Mouse (Mus musculus): ENCODE results near the gene Gm20449.
"Not testable (repeated sequence)": the region's sequence is repeated elsewhere in the genome, so short reads cannot be mapped to it uniquely, and the experiment has no call there.

The Gm20449 gene

DNA sequence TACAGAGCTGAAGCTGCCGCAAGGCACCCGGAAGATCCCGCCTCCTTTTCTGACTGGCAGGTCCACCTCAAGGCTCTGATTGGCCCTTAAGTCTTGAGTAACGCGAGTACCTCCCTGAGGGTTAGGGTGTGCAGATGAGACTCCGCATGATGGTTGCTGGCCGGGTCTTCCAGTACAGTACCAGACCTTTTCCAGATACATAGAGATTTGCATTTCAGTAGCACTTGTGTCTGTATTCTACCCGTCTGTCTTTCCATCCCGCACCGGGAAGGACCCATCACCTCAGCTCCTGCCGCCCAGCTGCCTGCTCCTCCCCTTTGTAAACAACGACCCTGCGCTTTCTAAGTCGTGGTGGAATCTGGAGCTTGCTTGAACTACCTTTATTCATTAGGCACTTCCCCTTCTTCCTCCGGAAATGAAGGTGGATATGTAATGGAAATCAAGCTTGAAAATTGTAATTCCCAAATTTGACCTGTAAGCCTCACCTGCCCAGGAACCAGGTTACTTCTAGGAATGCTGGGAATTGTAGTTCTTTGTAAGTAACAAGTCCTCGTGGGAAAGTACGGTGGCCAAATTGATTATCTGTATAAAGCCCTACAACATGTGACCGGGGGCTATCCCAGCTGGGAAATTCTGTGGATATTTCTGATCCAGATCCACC lies at the start of gene Gm20449, which contains the start of gene AW146154:
Gene Gm20449, minus strand, starts transcription at position 29 of the 661 bp plus-strand sequence.
Gene AW146154, minus strand, starts transcription at position 502 of the 661 bp plus-strand sequence.
- DNase-seq (ENCODE audit: low spot score in 2 of 2): peak; percentile 96 to 98

DNA sequence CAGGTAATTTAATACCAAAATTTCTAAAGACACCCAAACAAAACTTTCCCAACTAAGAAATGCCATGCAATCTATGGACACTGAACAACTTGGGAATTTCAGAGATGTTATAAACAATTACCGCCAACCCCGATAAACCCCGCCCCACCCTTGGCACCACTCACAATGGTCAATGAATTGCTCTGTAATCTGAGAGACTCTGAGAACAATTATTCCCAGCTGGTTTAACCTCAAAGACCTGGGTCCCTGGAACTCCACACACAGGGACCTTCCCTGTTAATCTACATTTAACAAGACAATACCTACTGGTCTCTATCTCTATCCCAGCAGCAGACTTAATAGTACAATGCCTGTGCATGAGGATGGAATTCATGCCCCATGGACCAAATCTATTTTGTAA lies 13.5 kb upstream of the Gm20449 start:
- no peak for DNase-seq (ENCODE audit: low spot score in 2 of 2)

DNA sequence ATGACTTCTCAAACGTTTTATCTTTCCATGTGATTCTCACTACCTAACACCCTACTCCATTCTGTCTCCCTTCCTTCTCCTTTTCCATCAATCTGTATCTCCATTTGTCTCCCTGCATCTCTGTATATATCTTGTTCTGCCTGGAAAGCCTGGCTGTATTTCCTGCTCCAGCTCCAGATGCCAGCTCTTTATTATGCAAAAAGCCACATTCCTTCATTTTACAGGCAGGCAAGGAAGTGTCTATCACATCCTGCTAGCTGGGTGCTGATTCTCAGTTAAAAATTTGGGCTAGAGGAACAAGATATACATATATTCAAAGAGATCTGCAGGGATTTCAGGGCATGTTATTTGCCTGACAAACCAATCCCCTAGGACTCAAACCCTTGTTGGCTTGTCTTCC lies 13.0 kb upstream of the Gm20449 start:
- no peak for DNase-seq (ENCODE audit: low spot score in 2 of 2)

DNA sequence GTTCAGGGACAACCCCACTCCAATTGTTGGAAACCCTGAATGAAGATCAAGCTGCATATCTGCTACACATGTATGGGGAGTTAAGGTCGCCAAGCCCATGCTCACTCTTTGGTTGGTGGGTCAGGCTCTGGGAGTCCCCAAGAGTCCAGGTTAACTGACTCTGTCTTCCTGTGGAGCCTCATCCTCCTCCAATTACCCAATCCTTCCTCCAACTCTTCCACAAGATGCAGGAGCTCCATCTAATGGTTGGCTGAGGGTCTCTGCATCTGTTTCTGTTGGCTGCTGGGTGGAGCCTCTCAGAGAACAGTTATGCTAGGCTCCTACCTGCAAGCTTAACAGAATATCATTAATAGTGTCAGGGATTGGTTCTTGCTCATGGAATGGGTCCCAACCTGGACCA lies 3.2 kb upstream of the Gm20449 start:
- no peak for DNase-seq (ENCODE audit: low spot score in 2 of 2)

DNA sequence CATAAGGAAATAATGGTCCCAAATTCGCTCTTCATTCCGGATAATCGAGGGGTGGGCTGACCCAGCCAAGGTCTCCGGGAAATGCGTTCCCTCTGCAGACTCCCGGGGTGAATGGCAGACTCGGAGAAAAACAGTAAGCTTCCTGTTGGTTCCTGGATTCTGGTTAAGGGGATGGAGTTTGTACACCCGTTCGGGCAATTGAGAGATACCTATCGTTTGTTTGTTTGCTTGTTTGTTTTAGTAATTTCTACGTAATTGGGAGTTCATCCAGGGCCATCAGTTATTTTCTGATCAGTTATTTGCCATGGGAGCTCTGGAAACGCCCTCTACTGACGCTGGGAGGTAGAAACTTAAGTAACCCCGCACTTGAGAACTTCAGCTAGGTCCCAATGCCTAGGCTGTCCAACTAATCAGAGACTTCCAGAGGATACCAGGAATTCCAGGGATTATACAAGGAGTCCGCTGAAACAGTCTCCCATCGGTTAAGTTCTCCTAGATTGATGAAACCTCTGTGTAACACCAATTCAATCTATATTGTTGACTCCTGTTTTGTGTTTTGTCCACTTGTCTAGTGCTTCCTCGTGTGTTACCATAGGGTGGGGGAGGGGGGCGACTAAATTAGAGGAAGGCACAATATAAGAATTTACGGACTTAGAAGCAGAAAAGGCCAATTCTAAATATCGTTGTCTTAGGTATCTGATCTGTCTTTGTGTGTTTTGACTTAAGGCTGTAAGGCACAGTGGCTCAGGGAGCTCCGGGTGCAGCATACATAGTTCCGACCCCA lies 1.1 kb upstream of the Gm20449 start:
- peak in 1 of 2 experiments; percentile 59 for DNase-seq (ENCODE audit: low spot score in 2 of 2)

DNA sequence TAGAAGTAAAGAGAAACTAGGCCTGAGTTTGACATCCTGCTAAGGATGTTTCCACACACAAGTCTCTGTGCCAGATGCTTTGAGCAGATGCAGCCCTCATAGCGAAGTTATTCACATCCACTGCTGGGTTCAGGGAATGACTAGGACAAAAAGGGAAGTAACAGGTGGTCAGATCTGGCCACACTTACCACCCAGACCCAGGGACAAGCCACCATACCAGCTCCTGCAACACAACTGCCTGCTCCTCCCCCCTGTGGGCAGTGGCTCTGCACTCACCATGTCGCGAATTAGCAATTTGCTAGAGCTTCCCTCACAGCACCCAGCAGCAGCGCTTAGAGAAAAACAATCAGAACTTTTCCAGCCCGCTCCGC lies 214 bp downstream of the Gm20449 start:
- DNase-seq (ENCODE audit: low spot score in 2 of 2): not testable (repeated sequence)

DNA sequence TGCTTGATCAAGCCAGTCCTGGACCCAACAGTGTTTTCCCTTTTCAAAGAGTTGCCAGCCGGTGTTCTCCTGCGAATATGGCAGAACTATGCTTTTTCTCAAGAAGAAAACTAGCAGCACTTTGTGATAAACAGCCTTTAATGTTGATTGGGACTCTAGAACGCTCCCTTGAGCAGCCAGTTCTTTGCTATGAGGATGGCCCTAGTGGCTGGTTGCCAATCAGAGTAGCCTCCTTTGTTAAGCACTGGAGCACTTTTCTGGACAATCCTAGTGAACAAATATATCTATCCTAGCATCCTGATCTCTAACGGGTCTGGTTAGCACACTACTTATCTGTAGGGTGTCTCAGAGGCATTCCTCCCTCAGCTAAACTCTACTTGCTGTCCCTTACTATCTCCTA lies 753 bp downstream of the Gm20449 start:
- DNase-seq (ENCODE audit: low spot score in 2 of 2): not testable (repeated sequence)

DNA sequence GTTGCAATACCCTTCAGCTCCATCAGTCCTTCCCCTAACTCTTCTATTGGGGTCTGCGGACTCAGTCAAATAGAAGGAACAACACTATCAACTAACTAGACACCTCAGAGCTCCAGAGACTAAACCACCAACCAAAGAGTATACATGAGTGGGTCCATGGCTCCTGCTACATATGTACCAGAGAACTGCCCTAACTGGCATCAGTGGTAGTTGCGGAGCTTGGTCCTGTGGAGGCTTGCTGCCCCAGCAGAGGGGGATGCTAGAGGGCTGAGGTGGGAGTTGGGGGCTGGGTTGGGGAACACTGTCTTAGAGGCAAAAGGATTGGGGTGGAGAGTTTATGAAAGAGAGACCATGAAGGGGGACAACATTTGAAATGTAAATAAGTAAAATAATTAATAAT lies 1.3 kb downstream of the Gm20449 start:
- no peak for DNase-seq (ENCODE audit: low spot score in 2 of 2)

DNA sequence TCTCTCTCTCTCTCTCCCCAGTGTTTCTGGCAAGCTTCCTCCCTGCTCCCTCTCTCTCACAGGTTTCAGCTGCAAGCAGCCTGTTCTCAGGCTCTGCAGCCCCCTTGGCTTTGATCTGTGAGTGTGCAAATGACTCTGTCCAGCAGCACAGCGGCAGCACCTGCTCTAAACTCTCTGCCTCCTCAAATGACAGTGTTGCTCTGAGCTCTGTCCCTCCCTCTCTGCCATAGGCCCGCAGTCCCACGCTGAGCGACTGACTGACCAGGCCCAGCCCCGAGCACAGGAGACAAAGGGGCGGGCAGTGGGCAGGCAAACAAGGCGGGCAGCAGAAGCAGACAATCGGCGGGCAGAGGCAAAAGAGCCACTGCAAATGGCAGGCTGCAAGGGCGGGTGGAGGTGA lies 47.4 kb downstream of the Gm20449 start:
- DNase-seq (ENCODE audit: low spot score in 2 of 2): no peak

DNA sequence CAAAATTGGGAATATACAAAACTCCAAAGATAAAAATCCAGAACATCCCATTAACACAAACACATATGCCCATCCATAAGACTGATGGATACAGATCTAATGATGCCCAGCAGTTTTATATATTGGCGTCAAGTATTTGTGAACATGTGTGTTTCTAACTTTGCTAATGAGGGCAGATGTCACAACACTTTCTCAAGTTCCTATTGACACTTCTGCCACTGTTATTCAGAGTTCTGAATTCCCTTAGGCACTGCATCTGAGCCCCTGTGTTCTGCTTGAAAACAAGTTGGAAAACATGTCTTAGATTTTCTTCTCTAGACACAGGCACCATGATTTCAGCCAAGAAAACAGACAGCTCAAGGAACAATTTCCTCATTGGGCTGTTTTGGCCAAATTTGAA lies 50.6 kb downstream of the Gm20449 start, which contains the start of gene Vmn2r57:
Gene Vmn2r57, minus strand, starts transcription at position 101 of the 400 bp plus-strand sequence.
- not testable (repeated sequence) for DNase-seq (ENCODE audit: low spot score in 2 of 2)

DNA sequence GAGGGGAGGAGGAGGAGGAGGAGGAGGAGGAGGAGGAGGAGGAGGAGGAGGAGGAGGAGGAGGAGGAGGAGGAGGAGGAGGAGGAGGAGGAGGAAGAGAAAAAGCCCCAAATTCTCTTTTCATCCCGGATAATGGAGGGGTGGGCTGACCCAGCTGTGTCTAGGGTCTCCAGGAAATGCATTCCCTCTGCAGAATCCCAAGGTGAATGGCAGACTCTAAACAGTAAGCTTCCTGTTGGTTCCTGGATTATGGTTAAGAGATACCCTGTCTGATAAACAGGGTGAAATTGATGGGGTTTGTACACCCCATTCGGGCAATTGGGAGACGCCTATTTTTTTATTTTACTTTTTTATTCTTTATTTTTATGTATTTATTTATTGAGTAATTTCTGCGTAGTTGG lies 105.1 kb downstream of the Gm20449 start:
- no peak for DNase-seq (ENCODE audit: low spot score in 2 of 2)

DNA sequence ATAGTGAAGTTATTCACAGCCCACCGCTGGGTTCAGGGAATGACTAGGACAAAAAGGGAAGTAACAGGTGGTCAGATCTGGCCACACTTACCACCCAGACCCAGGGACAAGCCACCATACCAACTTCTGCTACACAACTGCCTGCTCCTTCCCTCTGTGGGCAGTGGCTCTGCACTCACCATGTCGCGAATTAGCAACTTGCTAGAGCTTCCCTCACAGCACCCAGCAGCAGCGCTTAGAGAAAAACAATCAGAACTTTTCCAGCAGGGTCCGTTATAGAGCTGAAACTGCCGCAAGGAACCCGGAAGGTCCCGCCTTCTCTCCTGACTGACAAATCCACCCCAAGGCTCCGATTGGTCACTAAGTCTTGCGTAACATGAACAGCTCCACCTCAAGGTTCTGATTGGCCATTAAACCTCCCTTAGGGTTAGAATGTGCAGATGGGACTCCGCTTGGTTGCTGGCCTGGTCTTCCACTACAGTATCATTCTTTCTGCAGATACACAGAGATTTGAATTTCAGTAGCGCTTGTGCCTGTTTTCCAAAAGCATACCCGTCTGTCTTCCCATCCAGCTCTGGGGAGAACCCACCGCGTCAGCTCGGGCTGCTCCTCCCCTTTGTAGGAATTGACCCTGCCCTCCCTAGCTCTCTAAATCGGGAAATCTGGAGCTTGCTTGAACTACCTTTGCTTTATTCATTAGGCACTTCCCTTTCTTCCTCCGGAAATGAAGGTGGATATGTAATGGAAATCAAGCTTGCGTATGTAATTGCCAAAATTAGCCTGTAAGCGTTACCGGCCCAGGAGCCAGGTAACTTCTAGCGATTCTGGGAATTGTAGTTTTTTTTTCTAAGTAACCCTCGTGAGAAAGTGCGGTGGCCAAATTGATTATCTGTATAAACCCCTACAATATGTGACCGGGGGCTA lies 105.9 kb downstream of the Gm20449 start, which contains the start of gene AI987944:
Gene AI987944, minus strand, starts transcription at position 332 of the 924 bp plus-strand sequence.
- peak; percentile 71 to 74 for DNase-seq (ENCODE audit: low spot score in 2 of 2)

Measured in frontal cortex, postnatal 14 days (tissue).